In genomic region chr14:60379958-60380330, GRCm38 (mm10) we compare ENCODE assay signal across 10 mouse cellular contexts. TPM values are rescaled to one million over a fixed set of nuclear protein-coding genes. Genes with fewer than 3 reads are reported as not detected.
DNase-seq lines count a peak whose midpoint lies in the region; ATAC-seq and TF ChIP-seq lines count a peak whose summit lies in the region.
"Had no signal": no experiment of that assay in that cellular context is flagged by ENCODE, and none has a peak within 500 bp of the region (broad histone marks: within the 10 kb centered on the region; RNA-seq: fewer than 3 reads in every experiment).

No protein-coding gene starts in this region.

- peak overlapping the region; percentile 98 for H3K9ac ChIP-seq in forebrain, embryonic 16.5 days (replicated peaks; ENCODE audit: low read depth, low read length)
- H3K9ac ChIP-seq in midbrain, embryonic 11.5 days (ENCODE audit: low read length): peak overlapping the region; percentile 97

- H3K4me1 ChIP-seq in bone marrow, adult 2 months (ENCODE audit: control insufficient read depth, insufficient read depth, low read length): no peaks in the 10 kb centered on the region; the same call in 1 of the 2 replicates
- H3K4me1 ChIP-seq in forebrain, embryonic 16.5 days (replicated peaks; ENCODE audit: control insufficient read depth, insufficient read depth, low read length): peaks cover 55% of the 10 kb centered on the region
- peaks cover 29% of the 10 kb centered on the region for H3K4me1 ChIP-seq in midbrain, embryonic 11.5 days (ENCODE audit: control insufficient read depth, insufficient read depth, low read length)

- DNase-seq in cerebellum, adult 9-10 months: peak; percentile 61
- DNase-seq in cerebellum, adult 11 months: no peak
- DNase-seq in midbrain, embryonic 11.5 days (ENCODE audit: low spot score, missing footprints): no peak
- no peak for DNase-seq in embryo, embryonic 10 days (ENCODE audit: low spot score)
- DNase-seq in lung, postnatal 4 days: no peak
- DNase-seq in gastrocnemius, adult 2 months: no peak
- DNase-seq: thymus, postnatal 4 days had no signal

- no peaks in the 10 kb centered on the region for H3K9me3 ChIP-seq in forebrain, embryonic 16.5 days (ENCODE audit: control insufficient read depth, low read length)
- H3K9me3 ChIP-seq in midbrain, embryonic 11.5 days (ENCODE audit: control insufficient read depth, low read length): no peaks in the 10 kb centered on the region

- no peak for TF ChIP-seq POLR2A in bone marrow, adult 2 months (IDR thresholded peaks at IDR 0.05; ENCODE audit: borderline replicate concordance, control insufficient read depth, low read depth, low read length)

- intact Hi-C loops in gastrocnemius, adult 2 months (cut with DNase I): no loop called here

- WGBS in bone marrow, adult 2 months: 81% methylated on average over 8 of the region's 8 CpGs
- WGBS in forebrain, embryonic 16.5 days: 82% methylated on average over 8 of the region's 8 CpGs
- whole genome bisulfite sequencing in midbrain, embryonic 11.5 days: 89% methylated on average over 8 of the region's 8 CpGs

- peak overlapping the region; percentile 56 for H3K4me3 ChIP-seq in bone marrow, adult 2 months (replicated peaks; ENCODE audit: control insufficient read depth, low read depth, low read length)
- peak overlapping the region; percentile 63 for H3K4me3 ChIP-seq in forebrain, embryonic 16.5 days (replicated peaks; ENCODE audit: low read length)
- peak overlapping the region; percentile 70 for H3K4me3 ChIP-seq in midbrain, embryonic 11.5 days (ENCODE audit: low read depth, low read length)
- H3K4me3 ChIP-seq in gastrocnemius, adult 2 months: no peak overlapping the region

- no peak for TF ChIP-seq CTCF in bone marrow, adult 2 months (IDR thresholded peaks at IDR 0.05; ENCODE audit: control insufficient read depth, insufficient read depth, low read length)
- no peak for TF ChIP-seq CTCF in gastrocnemius, adult 2 months (IDR thresholded peaks at IDR 0.05)

- no peak overlapping the region for H3K27ac ChIP-seq in bone marrow, adult 2 months (ENCODE audit: control insufficient read depth, insufficient read depth, low read depth, low read length, poor library complexity)
- no peak overlapping the region for H3K27ac ChIP-seq in forebrain, embryonic 16.5 days (ENCODE audit: low read length)
- no peak overlapping the region for H3K27ac ChIP-seq in midbrain, embryonic 11.5 days (ENCODE audit: low read depth, low read length)
- H3K27ac ChIP-seq in gastrocnemius, adult 2 months: no peak overlapping the region

- H3K36me3 ChIP-seq in forebrain, embryonic 16.5 days (ENCODE audit: control insufficient read depth, insufficient read depth): no peaks in the 10 kb centered on the region
- no peaks in the 10 kb centered on the region for H3K36me3 ChIP-seq in midbrain, embryonic 11.5 days (ENCODE audit: control insufficient read depth, insufficient read depth, low read length)
- H3K36me3 ChIP-seq: G1E had no signal

- ATAC-seq in forebrain, embryonic 16.5 days: no peak
- ATAC-seq in midbrain, embryonic 11.5 days (ENCODE audit: low FRiP score): no peak

- no peaks in the 10 kb centered on the region for H3K27me3 ChIP-seq in forebrain, embryonic 16.5 days (replicated peaks; ENCODE audit: control insufficient read depth, insufficient read depth, low read length)
- H3K27me3 ChIP-seq in midbrain, embryonic 11.5 days (ENCODE audit: control insufficient read depth, insufficient read depth, low read length): peaks cover 5% of the 10 kb centered on the region

- peak overlapping the region; percentile 91 for H3K4me2 ChIP-seq in forebrain, embryonic 16.5 days (ENCODE audit: low read length)
- peak overlapping the region; percentile 91 for H3K4me2 ChIP-seq in midbrain, embryonic 11.5 days

RNA-seq across cellular contexts. Expression of gene Amer2, which starts 6.9 kb away (rescaled TPM):
- polyA plus RNA-seq in bone marrow, adult 2 months (2011; ENCODE audit: insufficient read depth, insufficient read length, low replicate concordance, missing spikeins): 0.70 and 2.5 TPM in 2 replicates
- polyA plus RNA-seq in forebrain, embryonic 16.5 days (2015; fragmentation: Nextera tagmentation; extraction: Ambion mirVana): 34.6 and 35.2 TPM in 2 replicates
- 11.2 and 12.5 TPM in 2 replicates for polyA plus RNA-seq in midbrain, embryonic 11.5 days (2014; fragmentation: Nextera tagmentation; extraction: Ambion mirVana)
- total RNA-seq in gastrocnemius, adult 2 months (2021): under 1 TPM in 1 of 2 experiments, not detected in 1; 0.03 TPM
- polyA plus RNA-seq: G1E had no signal
